Mouse (Mus musculus) kidney, adult 8-10 months (tissue): ENCODE results near the gene Magi1.

Experiments used
- DNase-seq, 2 experiments: peaks; one replicate each; pipeline ENCODE4 v3.0.0; 2022

Magi1 gene

DNA sequence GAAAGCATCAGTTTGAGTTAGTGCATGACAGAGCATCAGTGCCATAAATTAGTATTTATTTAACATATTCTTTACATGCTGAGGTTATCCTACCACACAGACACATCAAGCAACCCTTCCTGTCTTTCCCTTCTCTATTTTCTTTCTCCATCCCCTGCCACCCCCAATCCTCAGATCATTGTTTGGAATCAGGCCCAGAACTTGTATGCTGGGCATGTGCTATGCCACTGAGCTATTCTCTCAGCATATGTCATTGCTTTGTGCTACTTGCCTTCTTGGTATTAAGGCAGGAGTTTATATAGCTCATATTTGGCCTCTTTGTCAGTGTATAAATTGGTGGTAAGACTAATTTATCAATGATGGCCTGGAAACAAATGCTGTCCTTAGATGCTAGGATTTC lies 494.0 kb downstream of the Magi1 start:
- no peak for DNase-seq

DNA sequence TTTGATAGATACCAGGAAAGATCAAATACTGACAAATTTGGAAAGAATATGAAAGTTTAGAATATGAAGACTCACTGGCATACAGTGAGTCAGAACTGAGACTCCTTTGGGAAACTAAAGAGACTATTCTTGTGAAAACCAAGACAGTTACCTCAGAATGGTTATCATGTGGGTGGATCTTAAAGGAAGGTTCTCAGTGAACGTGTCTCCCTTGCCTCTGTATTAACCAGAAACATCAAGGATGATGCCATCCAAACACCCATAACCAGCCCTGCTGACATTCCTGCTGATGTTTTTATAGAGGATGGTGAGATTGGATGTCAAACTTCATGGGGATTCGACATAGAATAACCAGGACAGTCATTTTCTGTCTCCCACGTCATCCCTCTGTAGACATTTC lies 496.7 kb downstream of the Magi1 start:
- DNase-seq = no peak

DNA sequence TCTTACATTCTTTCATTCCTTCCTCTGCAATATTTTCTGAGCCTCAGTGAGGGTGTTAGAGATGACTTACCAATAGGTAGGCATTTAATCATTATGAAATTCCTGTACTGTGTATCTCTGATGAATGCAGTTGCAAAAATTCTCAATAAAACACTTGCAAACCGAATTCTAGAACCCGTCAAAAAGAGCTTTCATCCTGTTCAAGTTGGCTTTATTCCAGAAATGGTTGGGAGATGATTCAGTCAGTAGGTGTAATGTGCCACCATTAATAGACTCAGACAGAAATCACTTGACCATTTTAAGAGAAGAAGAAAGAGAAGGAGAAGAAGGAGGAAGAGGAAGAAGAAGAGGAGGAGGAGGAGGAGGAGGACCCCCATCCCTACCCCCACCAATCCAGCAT lies 497.5 kb downstream of the Magi1 start:
- no peak for DNase-seq

- DNase-seq = no peak
Measured at GRCm38 (mm10) chr6:93771081-93771480, 512.6 kb downstream of the Magi1 start.

- no peak for DNase-seq
Measured at GRCm38 (mm10) chr6:93770283-93771025, 513.3 kb downstream of the Magi1 start.

DNA sequence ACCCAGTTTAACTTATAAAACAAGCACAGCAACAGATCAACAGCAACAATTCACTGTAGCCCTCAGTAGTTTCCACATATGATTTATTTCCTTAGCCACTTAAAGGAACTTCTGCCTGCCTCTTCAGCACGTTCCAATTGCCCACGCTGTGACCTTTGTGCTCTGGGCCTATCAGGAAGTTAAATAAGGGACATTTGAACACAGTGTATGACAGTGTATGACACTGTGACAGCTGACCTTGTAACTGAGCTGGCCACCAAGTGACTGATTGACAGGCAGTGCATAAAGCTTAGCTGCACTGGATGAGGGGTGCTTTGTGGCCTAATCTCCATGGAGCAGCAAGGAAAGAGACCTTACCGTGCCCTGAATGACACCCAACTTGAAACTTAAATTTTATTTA lies 525.6 kb downstream of the Magi1 start:
- no peak for DNase-seq

- peak; percentile 63 to 78 for DNase-seq
Measured at GRCm38 (mm10) chr6:93757353-93758087, 526.2 kb downstream of the Magi1 start.

DNA sequence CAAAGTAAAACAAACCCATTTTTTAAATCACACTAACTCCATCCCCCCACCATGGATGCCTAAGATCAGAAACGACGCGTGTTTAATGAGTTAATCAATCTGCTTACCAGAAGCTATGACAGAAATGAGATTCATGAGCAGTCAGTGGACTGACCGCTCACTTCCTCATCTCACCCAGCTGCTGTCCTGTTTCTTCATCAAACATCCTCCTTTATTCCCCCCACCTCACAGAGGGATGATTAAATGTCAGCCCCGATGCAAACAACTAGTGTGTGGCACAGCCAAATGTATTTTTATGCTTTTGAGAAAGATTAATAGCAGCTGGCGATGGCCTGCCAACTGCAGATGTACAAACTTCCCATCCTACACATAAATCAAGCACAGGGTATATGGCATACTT lies 540.6 kb downstream of the Magi1 start:
- no peak for DNase-seq

DNA sequence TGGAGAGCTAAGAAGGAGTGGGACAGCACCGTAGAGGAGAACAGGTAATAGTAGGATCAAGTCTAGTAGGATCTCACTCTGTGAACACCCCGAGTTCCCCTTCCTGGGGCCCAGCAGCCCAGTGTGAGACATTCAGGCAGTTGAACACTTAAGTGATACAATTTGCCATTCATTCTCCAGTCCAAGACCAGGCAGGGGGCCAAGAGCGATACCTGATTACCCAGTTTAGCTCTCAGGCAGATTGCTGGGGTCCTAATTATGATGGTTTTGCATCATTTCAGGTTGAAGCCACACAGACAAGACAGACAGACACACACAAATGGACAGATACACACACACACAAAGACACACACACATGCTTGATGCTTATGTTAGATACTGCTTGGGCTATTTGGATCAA lies 543.9 kb downstream of the Magi1 start:
- DNase-seq = no peak

DNA sequence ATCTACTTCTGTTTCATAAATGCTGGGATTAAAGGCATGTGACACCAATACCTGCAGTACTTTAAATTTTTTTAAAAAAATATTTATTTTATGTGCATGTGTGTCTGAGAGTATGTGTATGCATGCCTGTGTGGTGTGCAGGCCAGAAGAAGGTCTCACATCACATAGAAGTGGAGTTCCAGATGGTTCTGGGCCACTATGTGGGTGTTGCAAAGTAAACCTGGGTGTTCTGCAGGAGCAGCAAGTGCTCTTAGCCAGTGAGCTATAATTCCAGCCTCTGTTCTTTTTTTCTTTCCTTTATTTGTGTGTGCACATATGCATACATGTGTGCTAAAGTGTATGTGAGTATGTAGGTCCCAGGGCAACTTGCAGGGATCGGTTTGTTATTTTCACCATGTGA lies 546.6 kb downstream of the Magi1 start:
- DNase-seq = no peak

- no peak for DNase-seq
Measured at GRCm38 (mm10) chr6:93736071-93736470, 547.6 kb downstream of the Magi1 start.

DNA sequence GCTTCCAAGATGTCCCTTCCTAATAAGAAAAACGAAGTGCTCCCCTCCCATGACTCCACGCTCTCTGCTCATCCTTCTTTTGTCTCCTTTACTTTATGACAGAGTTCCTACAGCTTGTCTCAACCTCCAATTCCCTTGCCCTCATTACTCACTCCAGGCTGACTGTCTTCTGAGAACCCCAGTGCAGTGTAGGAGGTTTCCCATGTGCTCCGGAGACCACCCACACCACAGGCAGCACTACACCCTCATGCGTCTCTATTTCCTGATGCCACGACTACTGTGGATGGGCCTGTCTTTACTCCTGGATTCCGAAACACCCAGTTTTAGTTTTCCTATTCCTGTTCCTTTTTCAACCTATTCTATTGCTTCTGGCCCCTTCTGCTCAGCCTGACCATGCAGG lies 549.9 kb downstream of the Magi1 start:
- no peak for DNase-seq

DNA sequence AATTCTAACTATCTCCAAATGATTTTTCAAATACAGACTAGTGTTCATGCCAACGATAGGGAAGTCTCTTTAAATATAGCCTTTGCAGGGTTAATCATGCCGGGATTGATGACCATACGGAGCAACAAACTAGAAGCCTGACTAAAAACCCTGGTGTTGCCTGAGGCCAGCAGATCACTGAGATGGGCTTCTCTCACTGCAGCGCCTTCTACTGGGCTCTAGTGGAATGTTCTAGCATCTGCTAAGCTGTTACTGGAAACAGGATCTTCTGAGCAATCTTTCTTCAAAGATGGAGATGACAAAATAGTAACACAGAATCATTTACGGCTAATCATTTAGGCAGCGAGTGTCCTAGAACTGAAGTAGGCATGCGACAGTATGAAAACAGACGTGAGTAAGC lies 554.0 kb downstream of the Magi1 start:
- DNase-seq = no peak

GRCm38 (mm10) chr6:93728791-93729190 lies 554.9 kb downstream of the Magi1 start:
- DNase-seq = no peak

- DNase-seq = peak; percentile 21 to 41
Measured at GRCm38 (mm10) chr6:93727630-93728178, 556.0 kb downstream of the Magi1 start.

DNA sequence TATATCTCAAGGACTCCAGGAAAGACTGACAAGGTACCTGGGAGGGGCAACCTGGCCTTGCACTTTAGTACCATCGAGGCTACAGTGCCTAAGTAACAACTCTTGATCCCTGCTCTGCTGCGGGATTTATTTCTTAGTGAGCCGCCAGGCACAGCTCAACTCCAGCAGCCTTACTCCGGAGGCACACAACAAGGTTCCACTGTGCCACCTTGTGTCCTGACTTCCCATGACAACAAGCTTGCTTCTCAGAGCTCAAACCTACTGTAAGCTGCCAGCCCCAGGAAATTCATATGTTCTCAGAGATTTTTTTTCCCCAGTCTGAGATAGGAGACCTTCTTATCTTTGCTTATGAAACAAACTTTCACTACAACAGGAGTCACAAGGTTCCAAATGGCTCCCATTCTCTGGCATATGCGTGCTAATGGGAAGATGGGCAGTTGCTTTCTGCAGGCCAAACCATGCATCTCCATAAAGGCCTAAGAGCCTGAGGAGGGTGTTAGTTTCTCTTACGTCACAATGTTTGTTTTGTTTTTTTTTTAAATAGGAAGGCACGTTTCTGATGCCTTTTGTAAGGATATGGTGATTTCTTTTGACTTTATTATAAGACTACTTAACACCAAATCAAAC lies 556.8 kb downstream of the Magi1 start:
- no peak for DNase-seq

DNA sequence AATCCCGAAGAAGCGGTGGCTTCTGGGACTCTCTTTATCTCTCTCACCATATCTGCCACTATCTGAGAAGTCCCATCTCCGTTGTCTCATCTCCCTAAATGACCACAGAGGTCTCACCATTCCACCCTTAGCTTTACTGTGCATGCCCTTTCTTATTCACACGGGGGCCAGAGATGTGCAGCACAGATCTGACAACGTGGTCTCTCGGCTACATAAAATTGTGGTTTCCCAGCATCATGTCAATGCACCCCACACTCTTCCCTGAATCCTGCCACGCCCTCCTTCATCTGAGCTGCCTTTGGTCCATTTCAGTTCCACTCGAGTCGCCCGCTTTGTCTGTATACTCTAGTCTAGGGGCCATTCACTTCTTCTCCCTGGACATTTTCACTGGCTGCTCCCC lies 557.6 kb downstream of the Magi1 start:
- no peak for DNase-seq

DNA sequence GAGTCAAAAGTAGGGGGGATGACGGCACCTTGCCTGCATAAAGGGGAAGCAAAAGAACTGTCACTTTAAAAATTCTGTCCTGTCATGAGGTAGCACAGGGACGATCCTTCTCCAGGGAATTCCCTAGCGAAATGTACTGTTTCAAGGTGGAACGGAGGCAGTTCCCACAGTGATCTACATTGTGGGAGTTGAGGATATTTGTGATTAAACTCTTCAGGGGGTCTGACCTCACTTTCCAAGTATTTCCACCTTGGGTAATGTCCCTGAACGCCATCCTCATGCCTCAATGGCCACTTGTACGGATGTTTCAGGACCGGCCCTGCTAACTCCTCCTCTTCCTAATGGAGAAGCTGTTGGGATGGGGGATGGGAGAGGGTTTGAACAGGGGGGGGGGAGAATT lies 559.0 kb downstream of the Magi1 start:
- no peak for DNase-seq

DNA sequence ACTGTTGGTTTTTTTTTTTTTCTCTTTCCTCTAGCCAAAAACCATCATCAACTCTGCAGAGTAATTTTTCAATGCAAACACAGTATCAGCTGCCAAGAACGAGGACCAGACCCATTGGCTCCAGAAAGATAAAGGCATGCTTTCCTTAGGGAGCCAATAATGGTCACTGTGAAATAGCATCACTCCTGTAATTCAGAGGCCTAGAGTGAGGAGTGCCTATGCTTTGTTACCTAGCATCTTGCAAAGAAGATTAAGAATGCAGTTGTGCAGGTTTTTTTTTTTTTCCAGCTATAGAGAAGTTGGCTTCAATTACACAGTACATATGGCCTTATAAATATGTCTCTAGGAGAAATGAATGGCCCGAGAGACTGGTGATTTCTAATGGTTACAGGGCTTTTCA lies 560.5 kb downstream of the Magi1 start:
- DNase-seq = no peak

GRCm38 (mm10) chr6:93719532-93719931 lies 564.2 kb downstream of the Magi1 start:
- no peak for DNase-seq

DNA sequence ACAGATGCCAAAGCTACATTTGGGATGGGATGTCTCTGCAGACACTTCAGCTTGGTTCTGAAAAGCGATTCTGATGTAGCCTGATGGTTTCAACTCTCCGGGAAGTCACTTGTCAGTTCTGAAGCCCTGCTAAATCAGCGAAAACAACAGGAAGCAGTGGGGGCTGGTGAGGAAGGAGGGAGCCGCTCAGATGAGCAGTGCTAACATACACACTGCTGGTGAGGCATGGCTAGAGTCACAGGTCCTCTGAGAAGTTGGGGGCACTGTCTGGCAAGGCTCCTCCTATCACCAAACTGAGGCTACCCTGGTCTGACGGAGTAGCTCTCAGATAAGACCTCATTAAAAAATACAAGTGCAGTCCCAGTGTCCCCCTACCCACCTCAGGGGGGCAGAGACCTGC lies 565.3 kb downstream of the Magi1 start:
- DNase-seq = no peak

DNA sequence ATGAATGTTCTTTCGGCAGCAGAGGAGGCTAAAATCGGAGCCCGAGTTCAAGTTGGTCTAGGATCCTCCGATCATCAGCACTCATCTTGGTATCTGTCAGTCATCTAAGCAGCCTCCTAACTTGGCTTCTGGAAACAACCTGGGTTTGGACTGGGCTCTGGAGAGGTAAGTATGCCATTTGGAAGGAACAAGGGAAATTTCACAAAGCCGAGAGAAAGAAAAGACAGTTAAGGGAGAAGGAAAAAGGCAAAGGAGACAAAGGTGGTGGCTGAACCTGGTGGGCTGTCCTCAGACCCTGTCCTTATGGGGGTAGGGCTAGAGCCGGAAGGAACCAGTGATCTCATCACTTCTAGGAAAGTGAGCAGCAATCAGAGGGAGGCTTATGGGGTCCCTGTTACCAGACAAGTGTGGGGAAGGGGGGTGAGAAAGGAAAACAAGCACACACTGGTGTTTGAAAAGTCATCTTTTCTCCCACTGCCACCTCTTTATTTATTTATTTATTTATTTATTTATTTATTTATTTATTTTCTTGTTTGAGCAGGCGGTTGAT lies 565.8 kb downstream of the Magi1 start:
- no peak for DNase-seq
